Comparison of ENCODE assay signal across 7 mouse cellular contexts in the genomic region with DNA sequence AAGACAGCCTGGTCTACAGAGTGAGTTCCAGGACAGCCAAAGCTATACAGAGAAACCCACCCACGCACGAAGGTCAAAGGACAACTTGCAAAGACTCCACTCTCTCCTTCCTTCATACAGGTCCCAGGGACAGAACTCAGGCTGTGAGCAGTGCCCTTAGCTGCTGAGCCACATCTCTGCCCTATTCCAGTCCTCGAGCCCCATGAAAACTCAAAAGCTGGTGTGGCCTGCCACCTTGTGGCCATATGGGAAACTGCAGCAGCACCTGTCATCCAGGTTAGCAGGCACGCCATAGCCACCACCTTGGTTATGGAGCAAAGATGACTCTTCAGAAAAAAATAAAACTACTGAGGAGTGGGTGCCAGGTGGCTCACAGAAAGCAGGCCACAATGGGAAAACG. TPM values are rescaled to one million over a fixed set of nuclear protein-coding genes. Genes with fewer than 3 reads are reported as not detected.
DNase-seq lines count a peak whose midpoint lies in the region; ATAC-seq lines count a peak whose summit lies in the region.

No protein-coding gene starts in this region.

- no peaks in the 10 kb centered on the region for H3K9me3 ChIP-seq in intestine, embryonic 16.5 days (ENCODE audit: control insufficient read depth, low read length)
- no peaks in the 10 kb centered on the region for H3K9me3 ChIP-seq in midbrain, embryonic 10.5 days (replicated peaks)

- intact Hi-C loops in left cerebral cortex, postnatal 25 days (cut with DNase I) = loop anchor here (1.0 kb wide), 2 partner anchors 98 to 171 kb away; no protein-coding TSS in a partner anchor

- ATAC-seq in intestine, embryonic 16.5 days = peak; percentile 72

- 0 out of 2 replicates have a peak, but pooled peaks cover 2% of the 10 kb centered on the region for H3K36me3 ChIP-seq in intestine, embryonic 16.5 days (ENCODE audit: control insufficient read depth, insufficient read depth, low read length)
- H3K36me3 ChIP-seq in midbrain, embryonic 10.5 days = peaks cover 51% of the 10 kb centered on the region

- no peak overlapping the region for H3K9ac ChIP-seq in intestine, embryonic 16.5 days (ENCODE audit: low read depth, low read length)

- H3K27me3 ChIP-seq in intestine, embryonic 16.5 days (replicated peaks; ENCODE audit: control insufficient read depth, insufficient read depth, low read length) = no peaks in the 10 kb centered on the region
- no peaks in the 10 kb centered on the region for H3K27me3 ChIP-seq in midbrain, embryonic 10.5 days (ENCODE audit: low read depth, poor library complexity, severe bottlenecking)

- no peak overlapping the region for H3K4me3 ChIP-seq in intestine, embryonic 16.5 days (ENCODE audit: low read length)
- no peak overlapping the region for H3K4me3 ChIP-seq in midbrain, embryonic 10.5 days

- H3K4me1 ChIP-seq in intestine, embryonic 16.5 days (ENCODE audit: control insufficient read depth, insufficient read depth, low read length) = no peaks in the 10 kb centered on the region
- no peaks in the 10 kb centered on the region; the same call in 1 of the 2 replicates for H3K4me1 ChIP-seq in midbrain, embryonic 10.5 days

- no peak overlapping the region for H3K27ac ChIP-seq in intestine, embryonic 16.5 days (ENCODE audit: low read length)
- no peak overlapping the region for H3K27ac ChIP-seq in midbrain, embryonic 10.5 days (replicated peaks)

- H3K4me2 ChIP-seq in intestine, embryonic 16.5 days (ENCODE audit: low read depth, low read length) = no peak overlapping the region

- WGBS in intestine, embryonic 16.5 days = 14% methylated on average over 5 of the region's 5 CpGs
- WGBS in midbrain, embryonic 10.5 days = 20% methylated on average over 5 of the region's 5 CpGs

- DNase-seq in adrenal gland, adult (ENCODE audit: inconsistent age in 2 of 2, low spot score in 1 of 2) = peak; percentile 80 to 93
- peak; percentile 81 for DNase-seq in embryo, embryonic 10 days (ENCODE audit: low spot score)
- DNase-seq in gastrocnemius, postnatal 25 days = peak; percentile 58
- peak; percentile 81 to 85 for DNase-seq in left cerebral cortex, postnatal 25 days (ENCODE audit: low spot score in 2 of 2)
- DNase-seq in midbrain, embryonic 10.5 days (ENCODE audit: low spot score) = peak; percentile 84
- peak; percentile 70 to 72 for DNase-seq in right cerebral cortex, postnatal 36 days (ENCODE audit: low spot score in 2 of 2)

RNA-seq across cellular contexts. Expression of gene Cenpm, which starts 8.0 kb away (rescaled TPM):
- under 1 TPM in 1 of 2 experiments, not detected in 1; 0.75 TPM for total RNA-seq in gastrocnemius, postnatal 25 days (2021)
- 36.3 and 43.6 TPM in 2 replicates for polyA plus RNA-seq in intestine, embryonic 16.5 days (2015; fragmentation: Nextera tagmentation; extraction: Ambion mirVana)
- 1 to 10 TPM; 3.5 to 3.9 TPM for total RNA-seq in left cerebral cortex, postnatal 25 days (2021)
- 94.9 and 102 TPM in 2 replicates for polyA plus RNA-seq in midbrain, embryonic 10.5 days (2016; fragmentation: Nextera tagmentation; extraction: Ambion mirVana)

RNA-seq across cellular contexts. Expression of gene Tnfrsf13c, which starts 12.4 kb away (rescaled TPM):
- total RNA-seq in gastrocnemius, postnatal 25 days (2021) = not detected
- 0.09 and 0.11 TPM in 2 replicates for polyA plus RNA-seq in intestine, embryonic 16.5 days (2015; fragmentation: Nextera tagmentation; extraction: Ambion mirVana)
- under 1 TPM; 0.41 TPM for total RNA-seq in left cerebral cortex, postnatal 25 days (2021)
- polyA plus RNA-seq in midbrain, embryonic 10.5 days (2016; fragmentation: Nextera tagmentation; extraction: Ambion mirVana) = 0.07 TPM in 1 of 2 replicates, not detected in the other

RNA-seq across cellular contexts. Expression of gene 1500009C09Rik, which starts 15.6 kb away (rescaled TPM):
- total RNA-seq in gastrocnemius, postnatal 25 days (2021) = not detected
- polyA plus RNA-seq in intestine, embryonic 16.5 days (2015; fragmentation: Nextera tagmentation; extraction: Ambion mirVana) = not detected in 2 replicates
- 100 to 1,000 TPM in 1 of 2 experiments, 10 to 100 TPM in 1; 99.5 to 102 TPM for total RNA-seq in left cerebral cortex, postnatal 25 days (2021)
- 0.15 and 0.36 TPM in 2 replicates for polyA plus RNA-seq in midbrain, embryonic 10.5 days (2016; fragmentation: Nextera tagmentation; extraction: Ambion mirVana)

RNA-seq across cellular contexts. Expression of gene Shisa8, which starts 23.9 kb away (rescaled TPM):
- total RNA-seq in gastrocnemius, postnatal 25 days (2021) = not detected
- 0.06 and 0.09 TPM in 2 replicates for polyA plus RNA-seq in intestine, embryonic 16.5 days (2015; fragmentation: Nextera tagmentation; extraction: Ambion mirVana)
- total RNA-seq in left cerebral cortex, postnatal 25 days (2021) = 1 to 10 TPM; 2.3 to 4.2 TPM
- polyA plus RNA-seq in midbrain, embryonic 10.5 days (2016; fragmentation: Nextera tagmentation; extraction: Ambion mirVana) = 0.16 and 0.52 TPM in 2 replicates

RNA-seq across cellular contexts. Expression of gene Sept3, which starts 38.1 kb away (rescaled TPM):
- under 1 TPM; 0.54 to 1.00 TPM for total RNA-seq in gastrocnemius, postnatal 25 days (2021)
- 4.2 and 4.4 TPM in 2 replicates for polyA plus RNA-seq in intestine, embryonic 16.5 days (2015; fragmentation: Nextera tagmentation; extraction: Ambion mirVana)
- total RNA-seq in left cerebral cortex, postnatal 25 days (2021) = 100 to 1,000 TPM; 436 to 478 TPM
- polyA plus RNA-seq in midbrain, embryonic 10.5 days (2016; fragmentation: Nextera tagmentation; extraction: Ambion mirVana) = 83.4 and 109 TPM in 2 replicates

Comparison
In these comparisons a context has a peak if more than half of its experiments do, and no peak if none do; other contexts are left out.
1. RNA of gene 1500009C09Rik, which starts 15.6 kb away (total RNA-seq): 99.5 to 102 TPM in left cerebral cortex, postnatal 25 days; not detected in gastrocnemius, postnatal 25 days; every median in the first group is over 100 times any median in the second.
2. Peak in every context shown above with its lines, with median percentiles within 50 percentile points of each other: DNase-seq.